Mouse (Mus musculus) urinary bladder, postnatal 25 days (tissue): ENCODE results near the gene Ptx4.

ENCODE experiments used
- DNase-seq: peaks from one replicate; pipeline ENCODE4 v3.0.0; 2022; ENCODE audit warnings: low spot score

Ptx4 gene

GRCm38 (mm10) chr17:25120406-25120805 lies at the start of gene Ptx4:
Gene Ptx4 (plus strand): TSS chr17:25120760.
- DNase-seq = no peak

DNA sequence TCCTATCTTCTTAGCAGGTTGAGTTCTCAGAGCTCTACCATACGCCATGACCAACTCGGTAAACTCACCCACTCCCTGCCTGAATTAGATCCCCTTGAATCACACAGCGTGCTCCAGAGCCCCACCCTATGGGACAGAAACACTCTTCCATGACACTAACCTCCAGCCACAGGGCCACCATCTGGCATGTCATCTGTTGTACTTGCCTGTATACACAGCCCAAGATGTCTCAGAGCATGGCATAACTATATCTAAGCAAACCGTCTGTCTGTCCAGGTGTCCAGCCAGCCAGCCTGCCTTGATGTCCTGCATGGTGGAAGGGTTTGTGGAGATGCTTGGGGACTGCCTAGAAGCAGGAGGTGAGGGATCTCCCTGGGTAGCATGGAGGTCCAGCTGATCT lies 43.7 kb upstream of the Ptx4 start:
- DNase-seq = no peak

GRCm38 (mm10) chr17:25077771-25078372 lies 42.7 kb upstream of the Ptx4 start:
- DNase-seq = no peak

GRCm38 (mm10) chr17:25080210-25080609 lies 40.4 kb upstream of the Ptx4 start:
- no peak for DNase-seq

- peak; percentile 17 for DNase-seq
Observed at GRCm38 (mm10) chr17:25080960-25081381, 39.6 kb upstream of the Ptx4 start.

GRCm38 (mm10) chr17:25082081-25082847 lies 38.3 kb upstream of the Ptx4 start:
- DNase-seq = no peak

GRCm38 (mm10) chr17:25082887-25083286 lies 37.7 kb upstream of the Ptx4 start:
- no peak for DNase-seq

DNA sequence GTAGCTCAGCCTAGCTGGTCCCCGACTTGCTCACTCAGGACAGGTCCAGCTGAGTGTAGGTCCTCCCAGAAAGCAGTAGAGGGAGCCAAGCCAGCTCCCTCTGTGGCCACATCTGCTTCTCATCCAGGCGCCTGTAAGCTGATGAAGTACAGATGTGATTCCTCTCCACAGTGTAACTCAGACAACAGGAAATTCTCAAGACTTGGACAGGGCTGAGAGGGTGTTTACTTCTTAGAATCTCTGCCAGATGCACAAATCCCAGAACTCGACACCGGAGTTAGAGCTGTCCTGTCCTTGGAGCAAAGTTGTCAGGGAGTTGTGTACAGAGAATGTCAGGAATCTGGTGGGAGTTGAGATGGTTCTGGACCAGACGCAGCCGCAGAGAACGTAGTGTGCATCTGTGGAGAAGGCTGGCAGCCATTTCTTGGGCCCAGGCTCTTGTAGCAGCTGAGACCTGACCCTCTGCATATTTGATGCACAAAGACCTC lies 37.1 kb upstream of the Ptx4 start, which contains the start of gene Tmem204:
TSS of gene Tmem204 (minus strand) at position 148 of the 488 bp plus-strand sequence.
- peak; percentile 35 for DNase-seq

DNA sequence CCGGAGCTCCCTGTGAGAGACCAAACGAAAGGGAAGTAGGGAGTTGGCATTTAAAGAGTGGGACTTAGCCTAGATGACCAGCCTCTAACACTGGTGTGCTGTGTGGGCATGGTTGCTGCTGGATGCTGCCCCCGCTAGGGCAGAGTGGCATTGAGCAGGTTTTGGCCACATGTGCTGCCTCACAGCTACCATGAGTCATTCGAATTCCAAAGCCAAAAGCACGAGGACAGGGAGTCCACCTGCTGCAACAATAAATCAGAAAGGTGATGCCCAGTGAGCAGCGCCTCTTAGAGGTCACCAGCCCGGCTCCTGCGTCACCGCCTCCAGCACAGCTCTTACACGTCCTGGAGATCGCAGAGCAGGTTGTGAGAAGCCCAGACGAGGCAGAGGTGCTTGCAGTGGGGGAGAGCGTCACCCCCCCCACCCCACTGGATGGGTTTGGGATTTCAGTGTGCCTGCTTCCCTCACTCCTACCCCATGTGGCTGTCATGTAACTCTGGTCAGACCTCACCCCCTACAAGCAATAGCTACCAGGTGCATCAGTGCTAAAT lies 35.6 kb upstream of the Ptx4 start:
- DNase-seq = no peak

GRCm38 (mm10) chr17:25086724-25087123 lies 33.8 kb upstream of the Ptx4 start:
- DNase-seq = no peak

GRCm38 (mm10) chr17:25089158-25089557 lies 31.4 kb upstream of the Ptx4 start:
- DNase-seq = no peak

GRCm38 (mm10) chr17:25090450-25090849 lies 30.1 kb upstream of the Ptx4 start:
- no peak for DNase-seq

DNA sequence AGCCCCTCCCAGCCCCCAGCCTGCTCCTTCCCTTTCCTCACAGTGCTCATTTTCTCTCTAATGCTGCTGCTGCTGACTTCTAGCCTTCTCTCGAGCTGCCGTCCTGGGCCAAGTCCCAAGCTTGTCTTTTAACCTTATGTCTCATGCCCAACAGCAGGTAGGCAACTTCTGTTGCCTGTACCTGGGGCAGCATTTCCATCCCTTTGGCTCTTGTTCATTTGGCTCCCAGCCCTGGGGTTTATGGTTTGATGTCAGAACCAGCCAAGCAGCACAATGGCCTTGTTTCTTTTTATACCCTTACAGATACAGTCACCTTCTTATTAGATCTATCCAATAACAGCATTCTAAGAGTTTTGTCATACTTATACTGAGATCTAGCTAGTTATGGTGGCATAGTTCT lies 24.3 kb upstream of the Ptx4 start:
- no peak for DNase-seq

GRCm38 (mm10) chr17:25100052-25100451 lies 20.5 kb upstream of the Ptx4 start:
- DNase-seq = no peak

DNA sequence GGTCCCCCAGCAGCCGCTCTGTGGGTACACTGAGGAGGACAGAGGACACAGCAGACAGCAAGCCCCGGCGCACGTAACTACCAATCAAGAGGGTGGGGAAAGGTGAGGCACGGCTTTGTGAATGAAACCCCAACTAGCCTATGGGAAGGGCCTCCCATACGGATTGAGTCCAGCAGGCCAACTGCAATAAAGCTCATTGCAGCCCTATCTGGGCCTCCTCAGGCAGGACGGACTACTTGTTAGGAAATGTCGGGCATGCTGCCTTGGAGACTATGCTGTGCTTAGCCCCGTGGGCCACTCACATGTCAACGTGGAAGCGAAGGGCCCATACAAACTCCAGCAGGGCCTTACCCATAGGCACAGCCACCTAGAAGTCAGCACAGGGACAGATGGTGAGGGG lies 19.2 kb upstream of the Ptx4 start:
- DNase-seq = no peak

- DNase-seq = no peak
Observed at GRCm38 (mm10) chr17:25107786-25108185, 12.8 kb upstream of the Ptx4 start.

GRCm38 (mm10) chr17:25109578-25109977 lies 11.0 kb upstream of the Ptx4 start:
- DNase-seq = peak; percentile 40

GRCm38 (mm10) chr17:25110590-25110989 lies 10.0 kb upstream of the Ptx4 start:
- DNase-seq = no peak

- no peak for DNase-seq
Observed at GRCm38 (mm10) chr17:25111220-25111619, 9.3 kb upstream of the Ptx4 start.

GRCm38 (mm10) chr17:25111739-25112422 lies 8.7 kb upstream of the Ptx4 start:
- no peak for DNase-seq

DNA sequence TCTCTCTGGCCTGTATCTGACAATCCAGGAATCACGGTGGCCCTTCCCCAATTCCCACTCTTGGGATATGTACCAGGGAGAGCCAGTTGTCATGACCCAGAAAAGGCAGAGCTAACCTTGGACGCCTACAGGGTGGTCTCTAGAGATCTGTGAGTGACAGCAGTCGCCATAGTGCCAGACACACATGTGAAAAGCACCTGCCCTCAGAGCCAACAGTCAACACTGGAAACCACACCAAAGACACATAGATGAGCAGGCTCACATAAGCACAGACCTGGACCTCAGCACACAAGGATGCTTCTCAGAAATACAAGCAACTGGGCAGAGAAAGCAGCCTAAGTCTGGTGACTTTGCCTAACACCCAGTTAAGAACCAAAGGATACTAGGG lies 8.1 kb upstream of the Ptx4 start:
- no peak for DNase-seq

GRCm38 (mm10) chr17:25114908-25115645 lies 5.5 kb upstream of the Ptx4 start:
- DNase-seq = no peak
